Mouse (Mus musculus): ENCODE measurements at regions not wholly inside any gene's neighbourhood (a gene's known extent, or its start where the extent isn't known, plus 50 kb on each side); places are given as distances from the start of the nearest gene placed in this dataset.

DNA sequence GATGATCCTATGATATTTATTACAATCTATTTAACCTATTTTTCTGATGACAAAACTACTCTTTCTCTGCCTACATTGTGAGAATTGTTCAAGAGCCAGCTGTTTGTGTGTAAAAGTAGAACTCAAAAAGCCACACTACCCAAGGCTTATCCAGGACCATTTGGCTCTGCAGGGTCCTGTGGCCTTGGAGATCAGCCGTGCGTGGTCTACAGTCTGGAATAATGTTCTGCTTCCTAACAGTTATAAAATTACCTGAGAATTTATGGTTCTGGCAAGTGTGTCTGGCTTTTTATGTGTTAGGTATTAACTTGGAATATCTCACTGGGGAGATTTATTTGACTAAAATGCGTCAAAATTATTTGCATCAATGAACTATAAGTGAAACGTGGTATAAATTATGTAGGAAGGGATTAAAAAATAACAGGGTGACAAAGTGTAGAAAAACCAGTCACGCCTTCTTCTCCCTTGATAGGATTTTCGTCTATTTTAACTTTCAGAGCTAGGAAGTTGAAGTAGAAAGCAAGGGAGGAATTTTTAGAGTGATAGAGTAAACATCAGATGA lies 1789.0 kb upstream of the Gm7489 start:
- no peak for DNase-seq (ENCODE audit: low spot score)

DNA sequence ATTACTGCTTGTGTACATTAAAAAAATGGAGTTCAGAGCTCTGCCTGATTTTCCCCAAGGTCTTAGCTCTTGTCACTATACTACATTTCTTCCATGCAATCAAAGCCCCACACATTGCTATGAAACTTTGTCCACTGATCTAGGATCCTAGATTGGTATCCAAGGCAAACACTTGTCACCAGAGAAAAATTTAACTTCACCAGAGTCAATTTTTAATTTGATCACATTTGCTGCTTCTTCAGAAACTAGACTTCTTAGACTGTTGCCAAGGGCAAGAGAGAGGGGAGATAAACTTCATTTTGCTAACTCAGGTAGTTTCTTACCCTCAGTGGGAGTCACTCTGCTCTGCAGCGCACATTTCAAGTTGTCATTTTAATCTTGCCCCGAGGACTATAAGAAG lies 1775.9 kb upstream of the Gm7489 start:
- DNase-seq (ENCODE audit: low spot score), result no peak

DNA sequence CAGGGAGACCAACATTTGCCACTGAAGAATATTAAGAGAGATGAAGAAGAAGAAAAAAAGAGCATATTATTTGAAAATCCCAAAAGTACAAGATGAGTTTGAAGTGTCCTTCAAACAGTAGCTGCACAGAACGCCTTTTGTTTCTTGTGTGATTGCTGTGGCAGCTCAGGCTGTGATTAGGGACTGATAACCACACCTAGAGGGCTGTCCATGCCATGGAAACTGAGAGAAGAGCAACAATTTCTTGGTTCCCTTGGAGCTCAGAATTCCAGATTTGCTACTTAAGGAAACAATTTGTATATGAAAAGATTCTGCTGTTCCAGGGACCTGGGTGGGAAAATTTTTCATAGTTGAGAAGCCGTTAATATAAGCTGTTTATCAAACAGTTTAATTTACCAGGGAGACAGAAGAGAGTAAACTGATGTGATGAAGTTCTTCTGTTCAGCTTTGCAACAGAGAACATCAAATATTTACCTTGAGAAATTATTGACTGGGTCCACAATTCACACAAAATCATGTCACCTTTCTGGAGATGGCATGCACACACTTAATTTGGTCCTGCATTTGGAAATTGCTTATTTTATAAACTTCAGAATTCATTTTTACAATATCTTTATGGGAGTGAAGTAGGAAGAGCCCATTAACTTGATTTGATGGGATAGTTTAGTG lies 1770.2 kb upstream of the Gm7489 start:
- no peak for DNase-seq (ENCODE audit: low spot score)

DNA sequence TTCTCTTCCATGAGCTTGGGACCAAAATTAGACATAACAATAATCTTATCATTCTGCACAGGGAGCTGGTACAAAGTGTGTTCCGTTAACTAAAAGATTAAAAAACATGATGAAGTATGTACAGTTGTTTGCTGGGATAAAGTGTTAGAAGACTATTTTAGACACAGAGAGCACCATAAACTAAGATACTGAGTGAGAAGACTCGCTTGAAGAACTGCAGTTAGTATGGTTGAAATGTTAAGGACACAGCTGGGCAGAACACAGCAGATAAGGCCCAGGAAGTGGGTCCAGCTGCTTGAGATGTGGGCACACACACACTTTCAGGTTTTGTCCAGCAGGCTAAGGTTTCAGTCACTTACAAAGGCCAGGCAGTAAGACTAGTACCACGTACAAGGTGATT lies 1748.0 kb upstream of the Gm7489 start:
- DNase-seq (ENCODE audit: low spot score), result no peak

DNA sequence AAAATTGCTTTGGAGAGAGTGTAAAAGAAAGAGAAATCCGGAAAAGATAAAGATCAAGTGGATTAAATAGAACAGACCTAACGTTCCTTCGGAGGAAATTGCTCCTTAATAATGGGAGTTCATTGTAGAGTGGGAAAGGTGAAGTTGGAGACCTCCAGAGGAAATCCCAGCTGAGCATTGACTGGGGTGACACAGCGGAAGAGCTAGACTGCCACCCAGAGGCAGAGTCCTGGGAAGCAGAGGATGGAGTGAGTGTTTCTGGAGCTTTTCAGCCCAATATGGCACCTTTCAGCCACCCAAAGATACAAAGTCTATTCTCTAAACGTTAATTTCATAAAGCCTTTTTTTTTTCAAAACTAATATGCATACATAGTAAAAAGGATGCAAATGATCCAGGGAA lies 1731.3 kb upstream of the Gm7489 start:
- no peak for DNase-seq (ENCODE audit: low spot score)

DNA sequence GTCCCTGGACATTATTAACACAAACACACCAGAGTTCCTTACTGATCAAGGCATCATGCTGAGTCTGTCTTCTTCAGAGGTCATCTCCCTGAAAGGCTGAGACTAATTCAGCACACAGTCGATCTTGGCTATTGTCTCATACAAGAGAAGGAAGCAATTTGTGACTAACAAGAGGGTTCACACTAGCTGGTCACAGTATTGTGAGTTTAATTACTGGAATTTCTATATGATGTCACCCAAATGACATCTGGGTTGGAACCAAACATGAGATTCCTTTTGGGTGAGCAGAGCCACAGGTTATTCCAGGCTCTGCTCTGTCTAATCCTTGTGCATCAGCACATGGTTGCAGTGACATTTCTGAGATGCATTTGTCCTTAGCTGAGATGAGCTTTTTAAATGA lies 1728.9 kb upstream of the Gm7489 start:
- DNase-seq (ENCODE audit: low spot score), result no peak

DNA sequence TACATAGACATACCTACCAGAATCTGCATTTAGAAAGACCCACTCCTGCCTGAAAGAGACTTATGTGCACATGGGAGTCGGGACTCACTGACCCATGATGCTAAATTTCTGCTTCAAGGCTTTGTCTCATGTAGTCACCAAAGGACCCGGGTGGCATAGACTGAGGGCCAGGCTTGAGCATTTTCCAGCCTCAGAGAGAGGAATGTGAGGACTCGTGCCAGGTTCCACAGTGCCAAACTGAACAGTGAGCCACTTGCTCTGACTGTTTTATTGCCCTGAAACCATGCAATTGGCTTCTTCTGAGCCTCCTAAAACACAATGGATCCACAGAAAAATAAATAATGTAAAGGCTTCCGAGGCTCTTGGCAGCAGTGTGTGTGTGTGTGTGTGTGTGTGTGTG lies 1727.9 kb upstream of the Gm7489 start:
- no peak for DNase-seq (ENCODE audit: low spot score)

DNA sequence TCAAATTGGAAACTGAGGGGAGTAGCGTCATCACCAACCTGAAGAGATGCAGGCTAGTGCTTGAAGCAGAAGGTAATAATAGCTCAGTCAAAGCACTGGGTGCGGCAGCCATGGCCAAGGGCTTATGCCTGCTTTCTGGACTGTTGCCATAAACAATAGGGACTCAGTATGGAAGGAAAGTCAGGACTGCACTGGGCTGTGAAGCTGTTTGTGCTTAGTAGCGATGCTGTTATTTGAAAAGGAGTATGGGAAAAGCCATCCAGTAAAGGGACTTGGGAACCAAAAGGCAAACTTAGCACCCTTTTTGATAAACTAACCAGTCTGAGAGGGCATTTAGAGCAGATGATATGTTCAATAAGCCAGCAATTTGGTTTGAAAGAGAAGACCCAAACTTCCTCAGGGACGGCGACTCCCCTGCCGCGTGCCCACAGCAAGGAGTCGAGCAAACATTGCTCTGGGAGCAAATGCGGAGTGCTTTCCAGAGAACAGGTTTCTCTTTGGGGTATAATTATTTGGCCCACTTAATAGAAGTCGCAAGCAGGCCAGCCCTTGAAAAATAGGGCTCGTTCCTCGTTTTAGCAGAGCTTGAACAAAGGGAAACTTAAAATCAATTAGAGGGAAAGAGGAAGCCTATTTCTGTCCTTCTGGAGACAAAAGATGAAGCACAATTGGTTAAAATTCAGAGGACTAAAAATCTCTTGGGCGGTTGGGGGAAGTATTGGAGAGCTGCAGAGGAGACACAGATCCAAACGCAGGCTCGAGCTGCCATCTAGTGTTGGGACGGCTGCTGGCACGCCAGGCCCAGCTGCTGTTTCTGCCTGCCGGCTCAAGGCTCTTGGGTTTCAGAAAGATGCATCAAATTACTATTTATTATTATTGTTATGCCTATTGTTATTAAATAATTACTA lies 1724.3 kb upstream of the Gm7489 start:
- peak; percentile 44 for DNase-seq (ENCODE audit: low spot score)

DNA sequence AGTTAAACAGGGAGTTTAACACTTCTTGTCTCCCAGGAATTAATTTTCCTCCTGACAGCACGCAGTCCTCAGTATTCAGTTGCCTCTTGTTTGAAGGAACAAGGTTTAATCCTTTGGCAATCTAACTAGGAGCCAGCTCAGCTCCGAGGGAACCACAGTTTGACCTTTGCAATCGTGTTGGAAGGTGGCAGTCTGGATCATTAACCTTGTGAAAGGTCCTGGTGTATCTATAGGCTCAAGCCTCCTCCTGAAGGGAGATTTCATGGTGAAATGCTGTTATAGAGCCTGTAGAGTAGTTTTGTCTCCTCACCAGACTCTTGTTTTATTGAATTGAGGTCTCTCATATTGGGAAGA lies 1723.6 kb upstream of the Gm7489 start:
- DNase-seq (ENCODE audit: low spot score), result no peak

DNA sequence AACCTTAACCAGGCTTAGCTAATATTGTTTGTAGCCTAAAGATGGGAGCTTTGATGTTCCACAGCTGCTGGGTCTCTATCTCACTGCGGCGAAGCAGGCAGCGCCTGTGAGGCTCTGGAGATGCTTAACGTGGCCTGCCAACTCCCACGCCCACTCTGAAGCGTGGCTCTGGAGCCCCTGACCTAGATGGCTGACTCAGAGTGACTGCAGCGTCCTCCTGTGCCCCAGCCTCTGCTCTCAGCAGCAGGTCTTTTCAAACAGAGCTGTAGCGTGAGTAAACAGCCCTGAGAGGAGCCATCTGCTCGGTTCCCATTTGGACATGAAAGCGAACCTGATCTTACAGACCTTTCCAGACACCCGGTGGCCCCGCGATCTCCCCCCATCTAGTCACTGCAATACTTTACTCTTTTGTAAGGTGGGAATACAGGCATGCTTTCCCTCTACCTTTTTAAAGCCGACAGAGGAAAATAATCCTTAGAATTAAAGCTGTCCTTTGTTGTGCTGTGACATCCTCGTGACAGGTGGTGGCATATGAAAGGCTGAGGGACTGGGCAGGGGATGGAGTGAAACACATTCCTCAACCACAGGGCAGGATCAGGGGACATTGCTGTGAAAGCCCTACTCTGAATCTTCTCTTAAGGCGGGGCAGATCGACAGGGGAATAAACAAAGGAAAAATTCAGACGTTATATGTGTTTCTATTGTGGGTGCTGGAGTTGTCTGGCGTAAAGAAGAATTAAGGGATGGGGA lies 1723.0 kb upstream of the Gm7489 start:
- no peak for DNase-seq (ENCODE audit: low spot score)

DNA sequence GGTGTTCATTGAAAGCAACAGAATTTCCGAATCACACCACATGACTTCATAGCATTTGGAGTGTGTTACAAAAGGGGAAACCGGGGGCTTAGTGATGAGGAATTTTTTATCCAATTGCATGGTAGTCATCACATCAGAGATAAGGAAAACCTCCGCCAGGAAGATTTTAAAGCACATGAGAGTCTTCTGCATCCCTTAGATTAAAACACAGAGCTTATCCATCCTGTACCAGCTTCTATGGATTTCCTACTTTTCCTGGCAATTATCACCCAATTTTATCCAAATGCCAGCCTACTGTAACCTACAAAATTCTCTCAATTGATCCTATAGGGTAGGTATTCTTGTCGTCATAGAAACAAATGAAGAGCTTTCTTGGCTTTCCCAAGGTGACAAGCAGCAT lies 1718.6 kb upstream of the Gm7489 start:
- no peak for DNase-seq (ENCODE audit: low spot score)

DNA sequence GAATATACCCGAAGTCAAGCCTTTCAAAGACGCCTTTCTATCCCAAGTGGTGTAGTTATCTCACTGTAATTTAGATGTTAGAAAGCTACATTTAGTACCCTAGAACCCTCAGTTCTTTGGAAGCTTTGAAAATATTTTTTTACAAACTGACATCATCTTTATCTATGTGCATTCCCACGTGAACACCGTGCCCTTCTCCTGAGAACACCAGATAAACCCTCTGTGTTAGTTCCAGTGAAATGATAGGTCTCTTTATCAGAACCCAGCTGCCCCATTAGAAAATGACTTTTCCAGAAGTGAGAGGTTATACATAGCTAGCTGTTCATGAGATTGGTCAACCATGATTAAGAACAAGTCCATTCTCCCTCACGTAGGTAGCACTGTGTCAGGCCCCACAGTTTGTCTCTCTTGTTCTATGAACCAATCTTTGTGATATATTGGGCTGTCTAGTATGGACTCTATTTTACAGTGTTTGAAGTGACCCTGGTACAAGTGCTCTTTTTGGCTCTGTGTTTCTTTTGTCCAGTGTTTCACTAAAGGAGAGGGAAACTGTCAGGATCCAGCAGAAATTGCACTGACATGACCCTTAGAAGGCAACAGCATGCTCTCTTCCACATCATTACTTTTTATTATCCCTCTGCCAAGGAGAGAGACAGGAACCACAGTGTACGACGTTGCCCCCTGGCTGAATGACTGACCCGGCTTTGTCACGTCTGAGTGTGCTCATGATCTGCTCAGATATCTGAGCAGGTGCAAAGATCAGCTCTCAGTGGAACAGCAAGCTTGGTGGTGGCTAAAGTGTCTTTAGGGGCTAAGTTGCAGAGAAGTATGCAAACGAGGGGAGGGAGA lies 1717.9 kb upstream of the Gm7489 start:
- DNase-seq (ENCODE audit: low spot score), result peak; percentile 81

DNA sequence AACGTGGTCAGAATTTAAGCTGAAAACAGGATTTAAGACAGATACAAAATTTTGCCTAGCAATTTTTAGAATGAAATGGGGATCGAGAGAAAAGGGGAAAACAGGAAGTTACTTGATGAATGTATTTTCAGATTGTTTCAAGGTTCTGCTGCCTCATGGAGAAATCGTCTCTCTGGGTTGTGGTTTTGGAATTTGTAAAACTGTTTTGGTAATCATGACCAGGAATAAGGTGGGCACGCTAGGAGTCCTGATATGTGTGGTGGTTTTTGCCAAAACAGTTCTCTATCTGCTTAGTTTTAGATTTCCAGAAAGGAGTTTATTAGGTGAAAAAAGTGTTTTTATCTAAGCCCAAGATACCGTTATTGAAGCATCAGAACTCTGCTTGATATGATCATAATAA lies 1716.9 kb upstream of the Gm7489 start:
- no peak for DNase-seq (ENCODE audit: low spot score)

DNA sequence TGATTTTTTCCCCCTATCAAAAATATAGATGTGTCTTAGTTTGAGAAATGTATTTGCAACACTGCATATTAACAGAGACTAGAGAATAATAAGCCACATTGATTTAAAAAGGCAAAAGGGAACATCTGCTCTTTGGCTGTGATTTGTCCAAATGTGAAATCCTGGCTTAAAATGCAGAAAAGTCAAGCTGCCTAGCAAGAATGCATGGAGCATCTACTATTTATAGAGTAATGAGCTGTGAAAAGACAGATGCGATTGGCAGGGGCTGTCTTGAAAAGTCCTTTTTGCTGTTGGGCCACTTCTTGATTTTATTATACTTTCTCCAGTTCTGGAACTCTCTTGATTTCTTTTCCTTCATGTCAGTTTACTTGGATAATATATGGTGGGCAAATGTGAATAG lies 1707.8 kb upstream of the Gm7489 start:
- DNase-seq (ENCODE audit: low spot score), result no peak

DNA sequence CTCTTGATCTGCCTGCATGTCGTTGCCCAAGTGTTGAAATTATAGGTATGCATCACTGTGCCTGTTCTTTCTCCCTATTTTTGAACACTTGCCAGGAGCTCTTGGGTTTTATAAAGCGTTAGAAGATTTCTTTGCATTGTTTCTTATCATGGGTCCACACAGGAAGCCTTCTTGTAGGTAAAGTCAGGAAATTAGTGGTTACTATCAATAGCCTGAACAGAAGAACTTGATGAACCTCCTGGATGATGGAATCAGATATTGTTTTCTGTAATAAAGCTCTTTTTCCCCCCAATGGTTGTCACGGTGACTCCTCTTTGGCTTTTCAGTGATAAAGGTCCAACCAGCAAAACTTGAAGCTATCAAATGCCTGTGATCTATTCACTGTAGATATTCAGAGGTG lies 1706.0 kb upstream of the Gm7489 start:
- no peak for DNase-seq (ENCODE audit: low spot score)

DNA sequence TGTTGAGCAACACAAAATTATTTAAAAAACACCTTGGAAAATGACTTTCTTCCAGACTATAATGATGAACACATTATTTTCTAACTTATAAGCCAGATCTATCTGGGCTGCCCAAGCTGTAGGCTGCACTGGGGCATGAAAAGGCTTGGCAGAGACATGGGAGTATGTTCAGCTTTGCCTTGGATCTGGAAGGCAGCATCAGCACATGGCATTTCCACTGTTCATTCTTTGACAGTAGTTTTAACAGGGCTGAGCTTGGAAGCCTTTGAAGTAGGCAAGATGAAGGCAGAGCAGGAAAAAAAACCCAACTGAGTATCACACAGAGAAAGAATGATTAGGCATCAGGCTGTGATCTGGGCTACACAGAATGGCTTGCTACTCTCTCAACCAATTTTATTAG lies 1705.3 kb upstream of the Gm7489 start:
- no peak for DNase-seq (ENCODE audit: low spot score)

DNA sequence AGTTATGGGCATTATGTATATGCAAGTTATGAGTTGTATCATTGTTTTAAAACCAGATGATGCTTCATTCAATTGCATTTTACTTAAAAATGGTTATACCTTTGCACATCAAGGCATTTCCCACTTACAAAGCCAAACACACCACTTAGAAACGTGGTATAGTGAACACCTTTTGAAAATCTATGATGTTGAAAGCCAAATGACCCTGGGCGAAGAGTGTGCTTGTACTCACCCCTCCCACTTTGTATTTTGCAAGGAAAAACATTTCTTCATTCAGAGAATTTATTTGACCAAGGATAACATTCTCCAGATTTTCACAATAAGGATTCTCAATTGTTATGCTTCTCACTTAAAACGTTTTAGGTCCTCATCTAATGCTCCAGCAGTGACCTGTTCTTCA lies 1693.5 kb upstream of the Gm7489 start:
- no peak for DNase-seq (ENCODE audit: low spot score)

DNA sequence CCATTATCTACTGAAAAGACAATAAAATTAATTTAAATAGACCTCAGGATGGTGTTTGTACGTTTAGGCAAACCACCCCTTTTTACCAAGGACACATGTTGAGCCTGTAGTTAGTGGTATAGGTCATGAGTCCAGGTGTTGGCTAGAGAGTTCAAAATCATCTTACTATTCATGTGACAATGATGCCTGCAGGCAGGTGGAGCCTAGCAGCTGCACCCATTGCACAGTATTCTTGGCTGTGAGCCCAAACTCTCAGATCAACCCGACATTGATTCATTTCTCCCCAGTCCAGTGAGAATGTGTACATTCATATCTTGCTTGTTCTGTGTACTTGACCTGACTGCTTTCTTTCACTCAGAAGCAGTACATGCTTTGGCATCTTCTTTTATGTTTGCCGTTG lies 1677.4 kb upstream of the Gm7489 start:
- DNase-seq (ENCODE audit: low spot score), result no peak

DNA sequence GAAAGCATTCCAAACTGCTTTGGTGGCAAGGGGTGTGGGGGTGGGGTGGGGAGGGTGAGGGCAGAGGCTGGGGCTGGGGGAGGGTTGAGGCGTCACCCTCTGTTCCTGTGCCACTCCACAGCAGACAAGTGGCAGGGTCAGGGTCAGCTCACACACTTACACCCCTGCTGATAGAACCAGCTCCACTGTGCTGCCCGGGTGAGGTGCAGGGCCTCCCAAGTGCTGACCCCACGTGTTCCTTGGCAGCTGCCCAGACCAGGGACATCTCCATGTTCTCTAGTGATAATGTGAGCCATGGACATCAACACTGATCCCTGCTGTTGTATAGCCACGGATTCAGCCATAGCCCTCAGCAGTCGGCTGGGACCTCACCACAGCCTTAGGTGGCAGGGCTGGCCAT lies 1652.3 kb upstream of the Gm7489 start:
- no peak for DNase-seq (ENCODE audit: low spot score)

DNA sequence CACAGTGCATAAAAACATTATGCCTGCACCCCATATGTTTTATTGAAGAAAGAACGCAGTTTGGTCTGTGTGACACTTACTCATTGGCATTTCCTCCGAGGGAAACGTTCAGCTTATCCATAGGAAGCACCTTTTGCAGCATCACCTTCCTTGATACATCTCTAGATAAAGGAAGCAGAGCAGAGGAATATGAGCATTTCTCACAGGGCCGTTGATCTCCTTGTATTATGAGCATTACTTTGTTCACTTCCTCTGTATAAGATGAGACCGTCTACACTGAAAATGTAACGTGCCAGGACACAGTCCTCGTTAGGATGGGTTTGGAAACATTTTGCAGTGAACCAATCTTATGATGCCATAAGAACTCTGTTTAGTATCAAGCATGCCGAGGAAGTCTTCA lies 1648.5 kb upstream of the Gm7489 start:
- DNase-seq (ENCODE audit: low spot score), result no peak

DNA sequence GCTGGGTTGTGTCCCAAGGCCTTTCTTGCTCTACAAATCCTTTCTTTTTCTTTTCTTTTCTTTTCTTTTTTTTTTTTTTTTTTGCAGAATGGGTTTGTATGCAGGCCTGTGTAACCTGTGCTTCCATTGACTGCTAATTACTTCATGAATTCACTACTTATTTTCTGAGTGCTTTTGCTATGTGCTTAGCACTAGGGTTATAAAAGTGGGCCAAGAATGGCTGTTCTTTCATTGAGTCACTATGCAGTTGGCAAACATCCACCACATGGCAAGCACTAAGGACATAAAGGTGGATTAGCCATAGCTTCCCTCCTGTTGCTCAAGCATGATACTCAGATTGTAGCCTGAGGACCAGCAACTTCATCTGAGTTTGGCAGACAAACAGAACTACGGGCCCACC lies 1641.8 kb upstream of the Gm7489 start:
- no peak for DNase-seq (ENCODE audit: low spot score)
